Mouse (Mus musculus): ENCODE data around the gene Bspry.

Gene Bspry

DNA sequence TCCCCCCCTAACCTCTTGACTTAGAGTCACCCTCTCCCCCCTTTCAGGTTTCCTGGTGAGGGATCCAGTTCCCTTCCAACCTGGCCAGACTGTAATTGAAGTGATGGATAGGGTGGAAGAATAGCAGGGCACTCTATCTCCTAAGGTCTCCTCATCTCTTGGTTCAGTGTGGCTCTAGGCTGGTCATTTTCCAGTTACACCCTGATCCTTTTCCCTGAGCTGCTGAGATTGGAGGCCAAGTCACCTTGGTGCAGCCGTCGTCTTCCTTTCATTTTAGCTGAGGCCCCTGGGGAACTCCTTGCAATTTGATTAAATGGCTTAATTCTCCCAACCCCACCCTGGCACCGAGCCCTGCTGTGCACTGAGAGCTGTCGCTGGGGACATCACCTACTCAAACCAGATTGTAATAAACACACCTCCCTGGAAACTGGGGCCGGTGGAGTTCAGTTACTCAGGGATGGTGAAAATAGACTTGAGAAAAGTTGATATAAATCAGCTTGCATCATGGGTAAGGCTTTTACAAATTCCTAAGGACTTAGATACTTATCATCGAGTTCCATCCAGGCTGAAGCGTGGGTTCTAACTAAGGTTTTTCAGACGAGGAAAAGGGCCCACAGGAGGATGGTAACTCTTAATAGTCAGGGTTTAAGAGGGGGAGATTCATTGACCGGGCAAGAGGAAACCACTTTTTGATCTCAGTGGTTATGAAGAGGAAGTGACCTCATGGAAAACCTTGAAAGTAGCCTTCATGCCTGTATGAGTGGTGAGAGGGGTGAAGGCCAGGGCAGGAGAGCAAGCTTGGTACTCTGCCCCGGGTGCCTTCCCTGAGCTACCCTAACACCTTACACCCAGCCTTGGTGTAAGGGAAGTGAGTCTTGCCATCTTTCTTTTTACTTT lies 1.1 kb downstream of the Bspry start:
- DNase-seq (ENCODE audit: low read depth, low spot score) = peak; percentile 61

DNA sequence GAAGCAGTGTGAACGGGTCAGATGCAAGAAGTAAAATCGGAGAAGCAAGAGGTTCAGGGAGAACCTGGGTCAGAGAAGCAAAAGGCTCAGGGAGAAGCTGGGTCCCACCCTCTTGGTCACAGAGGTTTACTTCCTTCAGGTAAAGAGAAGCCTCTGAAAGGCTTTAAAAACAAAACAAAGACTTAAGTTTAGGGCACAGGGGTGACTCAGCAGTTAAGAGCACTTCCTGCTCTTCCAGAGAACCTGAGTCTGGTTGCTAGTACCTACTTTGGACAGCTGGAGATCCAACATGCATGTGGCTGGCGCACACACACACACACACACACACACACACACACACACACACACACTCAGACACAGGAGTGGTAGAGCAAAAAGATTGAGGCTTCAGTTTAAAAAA lies 5.1 kb downstream of the Bspry start:
- no peak for DNase-seq (ENCODE audit: low read depth, low spot score)

DNA sequence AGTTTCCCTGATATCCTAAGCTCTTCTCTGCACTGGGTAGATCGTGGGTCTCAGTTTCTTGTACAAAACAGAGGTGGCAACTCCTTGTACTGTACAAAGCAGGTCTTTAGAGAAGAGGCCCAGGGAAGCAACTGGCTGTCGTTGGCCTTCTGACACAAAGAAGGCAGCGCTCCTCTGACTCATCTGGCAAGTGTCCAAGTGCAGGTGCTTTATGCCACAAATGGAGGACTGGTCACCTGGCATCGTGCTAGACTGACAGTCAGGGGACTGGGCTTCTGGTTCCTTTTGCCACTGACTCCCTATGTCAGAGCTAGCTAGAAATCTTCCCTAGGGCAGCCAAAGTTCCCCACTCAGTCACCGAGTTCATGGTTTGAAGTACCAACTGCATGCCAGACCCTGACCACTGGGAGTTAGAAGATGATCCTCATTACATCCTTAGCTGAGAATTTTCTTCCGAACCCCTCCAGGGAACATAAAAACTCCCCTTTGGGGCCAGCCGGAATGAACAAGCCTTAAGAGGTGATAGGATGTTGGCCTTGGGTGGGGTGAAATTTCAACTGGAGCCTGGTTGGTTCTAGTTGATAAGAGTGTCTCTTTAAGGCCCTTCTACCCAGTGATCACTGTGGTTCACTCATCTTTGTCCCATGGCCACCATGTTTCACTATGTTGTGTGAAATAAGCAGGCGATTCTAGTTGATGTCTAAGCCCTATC lies 5.8 kb downstream of the Bspry start:
- DNase-seq (ENCODE audit: low read depth, low spot score) = no peak

DNA sequence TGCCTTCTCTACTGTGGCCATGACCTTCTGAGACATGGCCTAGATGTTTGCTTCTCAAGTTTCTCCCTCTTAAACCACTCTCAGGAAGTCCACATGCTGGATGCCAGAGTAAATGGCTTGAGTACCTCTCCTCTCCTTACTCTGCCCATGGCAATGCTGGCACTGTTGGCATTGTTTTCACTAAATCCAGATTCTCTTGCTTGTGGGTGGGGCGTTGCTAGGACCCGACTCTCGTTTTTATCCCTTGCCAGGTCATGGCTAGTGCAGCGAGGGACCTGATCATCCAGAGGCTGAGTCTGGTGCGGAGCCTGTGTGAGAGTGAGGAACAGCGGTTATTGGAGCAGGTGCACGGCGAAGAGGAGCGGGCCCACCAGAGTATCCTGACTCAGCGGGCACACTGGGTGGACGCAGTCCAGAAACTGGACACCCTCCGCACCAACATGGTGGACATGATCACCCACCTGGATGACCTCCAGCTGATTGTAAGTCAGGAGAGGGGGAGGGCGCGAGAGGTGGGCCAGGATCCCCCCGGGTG lies 6.4 kb downstream of the Bspry start:
- no peak for DNase-seq (ENCODE audit: low read depth, low spot score)

DNA sequence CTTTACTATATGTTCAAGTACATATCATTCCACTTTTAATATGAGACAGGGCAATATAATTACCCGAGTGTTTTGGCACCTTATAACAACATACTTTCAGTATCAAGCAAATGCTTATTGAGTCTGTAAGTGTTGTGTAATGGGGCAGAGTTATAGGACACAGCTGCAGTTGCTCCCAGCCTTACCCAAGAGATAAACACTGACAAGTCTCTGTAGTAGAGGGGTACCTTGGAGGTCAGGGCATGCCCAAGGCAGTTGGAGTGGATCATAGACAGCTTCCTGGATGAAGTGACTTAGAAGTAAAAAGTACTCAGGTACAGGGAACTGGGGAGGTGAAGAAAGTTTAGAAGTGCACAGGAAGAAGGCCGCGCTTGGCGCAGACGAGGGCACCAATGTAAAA lies 7.3 kb downstream of the Bspry start:
- DNase-seq (ENCODE audit: low read depth, low spot score) = no peak

DNA sequence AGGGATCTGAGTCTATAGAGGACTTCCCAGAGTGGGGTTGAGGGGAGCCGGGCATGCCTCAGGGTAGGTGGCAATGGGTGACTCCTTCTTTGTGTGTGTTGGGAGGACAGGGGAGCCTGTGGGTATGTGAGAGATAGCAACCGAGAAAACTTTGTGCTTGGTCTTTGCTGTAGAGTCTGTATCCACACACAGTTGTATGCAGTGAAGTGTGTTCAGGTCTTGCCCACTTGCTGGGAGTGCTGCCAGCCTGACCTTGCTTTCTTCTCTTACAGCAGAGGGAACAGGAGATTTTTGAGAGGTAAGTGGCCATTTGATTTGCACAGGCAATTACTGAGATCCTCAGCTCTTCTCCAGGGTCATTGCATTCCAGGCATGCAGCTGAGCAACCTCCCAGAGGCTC lies 8.1 kb downstream of the Bspry start:
- no peak for DNase-seq (ENCODE audit: low read depth, low spot score)

DNA sequence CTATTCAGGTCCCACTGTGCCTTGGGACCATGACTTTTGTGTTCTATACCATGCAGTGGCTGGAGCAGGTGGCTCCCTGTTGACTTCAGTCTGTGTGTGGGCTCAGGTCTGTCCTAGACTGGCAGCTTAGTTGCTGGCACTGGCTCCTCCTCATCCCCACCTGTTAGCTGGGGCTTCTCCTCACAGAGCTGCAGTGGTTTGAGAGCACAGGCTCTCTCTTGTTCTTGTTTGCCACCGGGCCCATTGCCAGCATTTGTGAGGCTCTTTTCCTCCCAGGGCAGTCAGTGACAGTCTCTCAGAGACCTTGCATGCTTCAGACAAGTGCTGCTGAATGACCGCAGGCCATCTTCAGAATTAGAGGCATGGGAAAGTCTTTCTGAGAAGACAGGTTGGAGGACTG lies 12.8 kb downstream of the Bspry start:
- no peak for DNase-seq (ENCODE audit: low read depth, low spot score)

DNA sequence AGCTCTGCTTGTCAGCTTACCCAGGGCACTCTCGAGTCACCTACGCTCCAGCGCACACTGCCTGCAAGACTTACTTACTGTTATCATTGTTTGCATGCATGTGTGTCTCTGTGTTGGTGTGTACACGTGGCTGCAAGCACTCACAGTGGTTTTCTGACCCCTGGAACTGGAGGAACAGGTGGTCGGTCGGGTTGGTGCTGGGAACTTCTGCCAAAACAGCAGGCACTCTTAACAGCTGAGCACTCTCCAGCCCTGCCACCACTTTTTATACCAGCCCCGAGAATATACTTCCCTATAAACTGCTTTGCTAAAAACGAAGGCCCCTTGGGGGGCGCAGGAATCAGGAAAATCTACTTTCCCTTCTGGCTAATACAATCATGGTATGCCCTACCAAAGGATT lies 14.4 kb downstream of the Bspry start:
- DNase-seq (ENCODE audit: low read depth, low spot score) = no peak

DNA sequence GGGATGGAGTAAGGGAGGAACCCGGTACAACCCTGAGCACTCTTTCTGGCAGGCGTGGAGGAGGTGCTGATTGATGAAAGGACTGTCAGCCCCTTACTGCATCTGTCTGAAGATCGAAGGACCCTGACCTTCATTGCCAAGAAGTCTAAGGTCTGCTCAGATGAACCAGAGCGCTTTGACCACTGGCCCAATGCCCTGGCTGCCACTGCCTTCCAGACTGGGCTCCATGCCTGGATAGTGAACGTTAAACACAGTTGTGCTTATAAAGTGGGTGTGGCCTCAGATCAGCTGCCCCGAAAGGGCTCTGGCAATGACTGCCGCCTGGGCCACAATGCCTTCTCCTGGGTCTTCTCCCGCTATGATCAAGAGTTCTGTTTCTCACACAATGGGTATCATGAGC lies 16.1 kb downstream of the Bspry start:
- no peak for DNase-seq (ENCODE audit: low read depth, low spot score)

DNA sequence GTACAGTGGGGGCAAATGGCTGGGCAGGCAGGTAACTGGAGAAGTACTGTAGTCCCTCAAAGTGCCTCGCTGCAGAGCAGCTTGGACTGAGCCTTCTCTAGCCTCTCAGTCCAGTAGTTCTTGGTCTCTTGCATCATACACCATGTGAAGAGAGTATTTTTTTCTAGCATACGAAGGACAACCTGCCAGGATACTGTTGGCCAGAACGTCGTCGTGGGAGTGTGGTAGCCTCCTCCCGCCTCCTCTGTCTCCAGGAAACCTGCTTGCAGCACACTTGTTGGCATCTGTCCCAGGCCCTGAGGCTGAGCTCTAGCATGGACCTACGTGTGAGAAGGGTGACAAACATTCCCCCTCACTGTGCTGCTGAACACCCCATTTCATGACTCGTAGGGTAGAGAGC lies 17.0 kb downstream of the Bspry start:
- DNase-seq (ENCODE audit: low read depth, low spot score) = no peak

DNA sequence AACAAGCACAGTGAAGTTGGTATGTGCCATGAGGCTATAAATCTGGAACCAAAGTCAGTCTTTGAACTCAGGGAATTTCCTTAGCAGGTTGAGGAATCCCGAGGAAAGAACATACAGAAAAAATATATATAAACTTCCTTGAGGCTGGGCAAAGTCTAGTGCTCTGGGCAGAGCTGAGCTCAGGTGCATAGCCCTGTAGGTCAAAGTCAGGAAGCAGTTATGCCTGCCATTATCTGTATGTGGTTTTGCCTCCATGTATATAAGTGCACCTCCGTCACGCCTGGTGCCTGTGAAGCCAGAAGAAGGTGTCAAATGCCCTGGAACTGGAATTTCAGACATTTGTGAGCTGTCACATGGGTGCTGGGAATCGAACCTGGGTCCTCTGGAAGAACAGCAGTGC lies 20.9 kb downstream of the Bspry start:
- no peak for DNase-seq (ENCODE audit: low read depth, low spot score)

DNA sequence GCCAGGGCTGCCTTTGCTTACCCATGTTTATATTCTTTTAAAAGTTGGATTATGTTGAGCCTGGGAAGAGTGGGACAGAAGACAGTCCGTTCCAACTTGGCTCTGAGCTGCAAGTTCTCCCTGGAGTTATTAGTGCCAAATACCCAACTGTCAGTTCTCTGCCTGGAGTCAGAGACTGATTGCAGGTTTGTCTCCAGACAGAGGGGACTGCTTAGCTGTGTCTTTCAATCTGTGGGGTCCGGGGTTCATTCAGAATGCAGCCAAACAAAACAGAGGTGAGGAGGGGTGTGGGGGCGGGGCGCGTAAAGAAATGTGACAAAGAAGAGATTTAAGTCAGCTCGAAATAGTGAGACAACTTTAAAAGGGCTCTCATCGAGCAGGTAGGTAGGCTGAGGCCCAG lies 21.7 kb downstream of the Bspry start:
- no peak for DNase-seq (ENCODE audit: low read depth, low spot score)

DNA sequence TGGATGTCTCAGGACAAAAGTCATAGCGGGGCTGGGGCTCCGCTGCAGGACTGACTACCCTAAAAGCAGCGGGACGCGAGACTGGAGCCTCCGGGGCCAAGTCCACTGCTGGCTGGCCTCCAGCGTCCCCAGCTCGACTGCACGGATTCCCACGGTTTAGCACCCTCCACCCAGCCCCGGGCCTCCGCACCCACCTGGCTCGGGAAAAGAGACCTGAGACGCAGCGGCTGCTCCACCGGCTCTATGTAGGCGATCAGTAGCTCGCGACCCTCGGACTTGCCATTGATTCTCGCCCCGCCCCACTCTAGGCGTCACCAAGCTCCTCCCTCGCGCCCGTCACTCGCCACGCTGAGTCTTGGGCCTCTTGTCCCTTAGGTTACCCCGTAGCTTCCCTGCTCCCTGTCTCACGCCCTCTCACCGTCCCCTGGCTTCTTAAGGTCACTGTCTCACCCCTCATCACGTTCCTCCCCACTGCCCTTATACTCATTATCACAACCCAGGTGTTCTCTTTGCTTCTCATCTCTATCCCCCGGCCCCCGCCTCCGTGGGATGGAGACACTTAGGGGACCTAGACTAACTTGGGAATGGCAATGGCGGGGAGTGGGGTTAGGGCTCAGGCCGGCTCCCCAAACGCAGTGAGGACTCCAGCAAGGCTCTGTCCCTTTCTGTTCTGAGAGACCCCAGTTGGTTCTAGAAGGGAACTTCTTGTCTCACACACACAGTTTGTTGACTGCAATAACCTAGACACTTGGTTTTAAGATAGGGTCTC lies 22.3 kb downstream of the Bspry start:
- peak; percentile 81 for DNase-seq (ENCODE audit: low read depth, low spot score)

DNA sequence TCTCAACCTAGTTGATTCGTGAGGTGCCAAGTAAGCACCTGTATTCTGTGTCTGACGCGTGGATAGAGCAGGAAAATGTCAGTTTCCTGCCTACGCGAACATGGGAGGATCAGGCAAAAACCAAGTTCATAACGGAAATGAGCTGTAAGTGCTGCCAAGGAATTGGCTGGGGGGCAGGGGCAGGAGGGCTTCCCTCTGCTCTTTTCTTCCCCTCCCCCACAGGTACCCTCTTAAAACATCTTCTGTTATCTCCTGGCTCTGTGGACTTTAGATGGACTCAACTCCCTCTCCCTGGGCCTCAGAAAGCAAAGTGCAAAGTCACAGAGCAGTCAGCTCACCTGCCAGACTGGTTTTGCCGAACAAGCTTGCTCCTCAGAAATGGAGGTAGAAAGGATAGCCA lies 23.1 kb downstream of the Bspry start:
- peak; percentile 41 for DNase-seq (ENCODE audit: low read depth, low spot score)

DNA sequence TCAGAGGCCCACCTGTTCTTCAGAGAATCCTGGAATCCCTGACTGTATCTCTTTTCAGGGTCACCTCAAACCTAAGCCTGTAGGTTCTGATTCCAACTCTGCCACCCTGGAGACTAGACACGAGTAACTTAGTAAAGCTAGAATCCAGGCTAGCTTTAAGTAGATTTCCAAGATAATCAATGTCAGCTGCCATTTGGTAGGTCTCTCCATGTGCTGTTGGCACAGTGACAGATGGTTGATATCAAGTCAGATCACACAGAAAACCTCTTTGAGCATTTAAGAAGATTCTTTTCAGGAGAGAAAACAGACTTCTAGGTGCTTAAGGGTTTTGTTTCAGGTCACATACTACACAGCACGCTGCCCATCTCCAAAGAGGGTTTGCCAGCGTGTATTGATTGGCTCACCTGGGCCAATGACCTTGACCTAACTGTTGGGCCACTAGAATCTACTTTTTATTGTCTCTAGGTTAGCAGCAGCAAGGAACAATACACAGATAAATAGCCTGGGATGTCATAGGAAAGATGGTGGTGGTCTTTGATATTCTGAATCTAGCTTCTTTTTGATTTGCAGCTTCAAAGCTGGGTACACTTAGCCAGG lies 23.6 kb downstream of the Bspry start, which contains the start of gene Hdhd3:
Gene Hdhd3, minus strand, starts transcription at position 94 of the 597 bp plus-strand sequence.
- no peak for DNase-seq (ENCODE audit: low read depth, low spot score)

DNA sequence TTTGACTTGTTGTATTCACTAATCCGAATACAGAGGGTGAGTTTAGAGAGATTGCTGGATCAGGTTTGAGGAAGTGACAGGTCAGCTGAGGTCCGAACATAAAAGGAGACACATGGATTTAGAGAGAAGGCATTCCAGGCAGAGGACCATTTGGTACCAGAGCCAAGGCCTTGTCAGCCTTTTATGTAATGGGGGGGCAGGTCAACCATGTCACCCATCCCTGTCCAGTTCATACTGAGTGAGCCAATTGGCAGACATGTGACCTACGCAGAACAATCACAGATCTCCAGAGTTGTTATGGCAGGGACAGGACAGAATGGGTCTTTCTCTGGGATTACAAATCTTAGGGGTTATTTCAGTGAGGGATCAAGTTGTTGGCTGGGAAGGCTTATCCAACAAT lies 26.1 kb downstream of the Bspry start:
- no peak for DNase-seq (ENCODE audit: low read depth, low spot score)

DNA sequence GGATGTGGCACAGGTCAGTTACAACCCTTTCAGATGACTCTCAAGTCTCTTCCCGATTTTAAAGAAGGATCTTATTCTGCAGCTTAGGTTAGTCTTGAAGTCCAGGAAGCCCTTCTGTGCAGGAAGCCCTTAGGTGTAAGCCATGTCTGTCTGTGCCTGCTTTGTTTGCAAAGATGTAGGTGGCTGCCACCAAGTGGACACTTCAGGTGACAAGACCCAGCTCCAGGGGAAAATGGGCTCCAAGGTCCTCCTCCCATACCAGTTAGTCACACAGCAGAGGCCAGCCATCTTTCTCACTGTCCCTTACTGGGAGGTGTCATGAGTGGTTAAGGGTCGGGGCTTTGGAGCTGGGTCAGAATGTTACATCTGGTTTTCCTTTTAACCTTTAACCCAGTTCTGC lies 26.9 kb downstream of the Bspry start:
- peak; percentile 69 for DNase-seq (ENCODE audit: low read depth, low spot score)

DNA sequence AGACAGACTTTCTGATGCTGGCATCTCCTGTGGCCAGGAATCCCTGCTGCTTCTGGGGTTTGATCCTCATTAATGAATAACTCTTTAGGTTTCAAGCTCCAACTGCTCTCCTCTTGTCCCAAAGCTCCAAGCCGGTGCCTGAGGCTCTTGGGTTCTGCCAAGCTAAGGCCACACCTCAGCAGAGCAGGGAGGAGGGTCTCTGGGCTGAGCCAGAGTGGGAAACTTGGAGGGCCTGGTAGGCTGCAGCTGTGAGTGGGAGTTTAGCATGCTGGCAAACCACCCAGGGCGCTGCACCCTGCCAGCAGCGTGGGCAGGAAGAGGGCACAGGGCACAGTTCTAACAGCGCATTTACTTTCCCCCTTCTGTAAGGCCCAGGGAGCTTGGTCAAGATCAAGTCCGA lies 29.0 kb downstream of the Bspry start:
- DNase-seq (ENCODE audit: low read depth, low spot score) = no peak

DNA sequence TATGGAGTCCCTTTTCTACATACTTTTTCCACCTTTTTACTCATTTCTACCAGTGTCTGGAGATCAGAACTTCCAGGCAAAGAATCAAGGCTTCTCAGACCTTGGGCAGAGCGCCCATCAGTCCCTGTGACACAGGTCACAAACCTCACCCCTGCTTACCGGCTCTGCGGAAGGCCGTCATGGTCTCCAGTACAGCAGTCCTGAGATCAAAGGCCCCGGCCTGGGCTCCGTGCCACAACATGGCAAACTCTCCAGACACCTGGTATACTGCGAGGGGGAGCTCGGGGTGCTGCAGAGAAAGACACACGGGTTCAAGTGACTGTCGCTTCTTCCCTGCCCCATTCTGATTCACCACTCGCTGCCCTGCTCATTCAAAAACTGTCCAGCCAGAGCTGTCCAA lies 30.1 kb downstream of the Bspry start:
- DNase-seq (ENCODE audit: low read depth, low spot score) = no peak

DNA sequence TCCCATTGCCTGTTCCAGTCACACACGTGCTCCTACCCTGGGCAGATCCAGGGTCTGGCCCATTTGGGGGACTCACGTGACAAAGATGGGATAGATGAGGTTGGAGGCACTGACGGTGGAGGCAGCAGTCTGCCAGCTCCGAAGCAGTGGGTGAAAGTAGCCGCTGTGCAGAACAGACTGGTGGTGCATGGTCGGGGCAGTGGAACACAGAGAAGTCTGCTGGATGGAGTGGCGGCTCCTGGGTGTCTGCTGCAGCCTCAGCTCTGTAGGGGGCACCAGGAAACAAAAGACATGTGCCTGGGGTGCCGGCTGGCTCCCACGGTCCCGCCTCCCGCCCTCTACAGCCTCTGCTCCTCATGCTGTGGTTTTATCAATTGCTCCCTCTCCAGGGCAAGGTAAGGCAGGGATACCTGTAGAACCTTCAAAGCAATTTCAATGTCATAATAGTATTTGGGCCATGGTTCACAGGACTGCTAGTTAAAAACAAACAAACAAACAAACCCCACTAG lies 34.2 kb downstream of the Bspry start:
- DNase-seq (ENCODE audit: low read depth, low spot score) = no peak

DNA sequence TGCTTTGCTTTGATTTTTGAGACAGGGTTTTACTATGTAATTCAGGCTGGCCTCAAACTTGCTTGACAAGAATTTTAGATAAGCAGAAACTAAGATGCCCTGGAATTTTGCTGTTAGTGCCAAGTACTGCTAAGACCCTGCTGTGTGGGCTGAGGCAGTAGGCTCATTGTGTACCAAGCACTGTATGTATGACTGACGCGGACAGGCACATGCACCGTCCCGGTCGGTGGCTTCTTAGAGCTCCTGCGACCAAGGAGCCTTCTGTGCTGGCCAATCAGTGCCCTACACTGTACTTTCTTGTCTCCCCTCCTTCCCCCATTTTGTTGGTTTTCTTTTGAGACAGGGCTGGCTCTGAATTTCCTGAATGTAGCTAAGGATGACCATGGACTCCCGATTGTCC lies 35.1 kb downstream of the Bspry start:
- no peak for DNase-seq (ENCODE audit: low read depth, low spot score)

Measured in CD4-positive, CD25-positive, alpha-beta regulatory T cell, adult 2 months (primary cell).